Mouse (Mus musculus) cortical plate, adult 2 months (tissue): Measurements from ENCODE around the gene Gpr61. TPM values are rescaled to one million over a fixed set of nuclear protein-coding genes. Genes with fewer than 3 reads are reported as not detected.

Source experiments
- H3K27ac ChIP-seq: fragments of 200-500 bp; 2 replicates; pipeline ENCODE4 v1.5.1; 2012; ENCODE audit warnings: low read length, control low read depth, inconsistent platforms; ENCODE audit not compliant: insufficient read depth
- H3K4me1 ChIP-seq: fragments of 200-500 bp; 2 replicates; pipeline ENCODE4 v1.6.1; 2011; ENCODE audit warnings: low read length; ENCODE audit not compliant: control insufficient read depth, insufficient read depth
- H3K4me3 ChIP-seq: fragments of 200-500 bp; 2 replicates; pipeline ENCODE4 v1.5.1; 2011; ENCODE audit warnings: mild to moderate bottlenecking, low read length, control low read depth; ENCODE audit not compliant: insufficient read depth
- CTCF ChIP-seq: fragments of 200-500 bp; IDR thresholded peaks from 2 replicates; pipeline ENCODE4 v1.5.1; 2011; ENCODE audit warnings: mild to moderate bottlenecking, control low read depth, low read length; ENCODE audit not compliant: insufficient read depth; ENCODE audit errors: extremely low read depth
- POLR2A ChIP-seq: fragments of 200-500 bp; IDR thresholded peaks from 2 replicates; pipeline ENCODE4 v1.6.1; 2011; ENCODE audit warnings: mild to moderate bottlenecking, low read length, control low read depth; ENCODE audit not compliant: insufficient read depth; ENCODE audit errors: extremely low read depth
- polyA plus RNA-seq: library from polyadenylated mRNA; depleted of rRNA; stranded (reverse); fragments of >200 nt; gene quantifications from 2 replicates; pipeline ENCODE4 v1.2.3, GENCODE M21; 2012

The Gpr61 gene
- polyA plus RNA-seq, 1 experiment = 12.3 TPM

GRCm38 (mm10) chr3:108195287-108195686 lies 40.6 kb upstream of the Gpr61 start:
- Histone ChIP-seq H3K27ac (no peak overlapping the region), H3K4me3 (no peak overlapping the region), H3K4me1 (peaks cover 10% of the 10 kb centered on the region)
- no peak for TF ChIP-seq CTCF
- no peak for TF ChIP-seq POLR2A

GRCm38 (mm10) chr3:108193686-108194085 lies 39.0 kb upstream of the Gpr61 start:
- Histone ChIP-seq H3K4me1 (peaks cover 16% of the 10 kb centered on the region), H3K27ac (peak overlapping the region; percentile 27; the same call in 1 of the 2 replicates), H3K4me3 (no peak overlapping the region)
- TF ChIP-seq CTCF (no peak), POLR2A (no peak)

GRCm38 (mm10) chr3:108189897-108190296 lies 35.2 kb upstream of the Gpr61 start:
- TF ChIP-seq CTCF (no peak), POLR2A (no peak)
- no peak overlapping the region for H3K27ac ChIP-seq
- no peak overlapping the region for H3K4me3 ChIP-seq
- H3K4me1 ChIP-seq = peaks cover 20% of the 10 kb centered on the region

DNA sequence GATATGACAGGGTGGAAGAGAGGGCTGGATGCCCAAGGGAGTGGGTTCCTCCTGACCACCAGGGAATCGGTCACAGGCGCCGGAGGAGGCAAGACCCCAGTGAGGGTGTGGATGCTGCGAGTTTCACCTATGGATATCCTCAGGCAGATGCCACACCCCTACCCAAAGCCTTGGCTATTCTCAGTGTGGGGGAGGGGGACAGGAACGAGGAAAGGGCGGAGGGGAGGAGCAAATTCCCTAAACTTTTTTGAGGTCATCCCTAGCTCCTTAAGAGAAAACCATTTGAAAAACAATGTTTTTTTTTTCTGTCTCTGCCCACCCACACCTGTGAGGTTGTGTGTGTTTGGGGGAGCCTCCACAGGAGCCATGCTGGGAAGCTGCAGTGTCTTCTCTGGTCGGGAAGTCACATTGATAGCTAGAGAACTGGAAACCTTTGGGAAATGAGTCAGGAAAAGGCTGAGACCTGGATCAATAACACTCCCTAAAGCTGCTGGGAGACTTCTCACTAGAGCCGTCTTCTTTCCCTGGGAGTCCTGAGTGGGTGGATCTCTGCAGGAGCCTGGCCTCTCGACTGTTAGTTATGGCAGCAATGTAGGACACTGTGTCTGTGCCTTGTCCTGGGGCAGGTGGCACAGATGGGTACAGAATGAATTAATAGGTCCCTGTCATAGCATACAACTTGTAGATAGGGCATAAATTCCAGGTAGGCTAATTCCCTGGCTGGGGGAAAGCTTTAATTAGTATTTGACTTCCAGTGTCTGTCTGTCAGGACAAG lies 34.2 kb upstream of the Gpr61 start:
- TF ChIP-seq POLR2A (no peak), CTCF (no peak)
- Histone ChIP-seq H3K4me1 (peaks cover 19% of the 10 kb centered on the region), H3K27ac (no peak overlapping the region), H3K4me3 (peak overlapping the region; percentile 61; the same call in 1 of the 2 replicates)

DNA sequence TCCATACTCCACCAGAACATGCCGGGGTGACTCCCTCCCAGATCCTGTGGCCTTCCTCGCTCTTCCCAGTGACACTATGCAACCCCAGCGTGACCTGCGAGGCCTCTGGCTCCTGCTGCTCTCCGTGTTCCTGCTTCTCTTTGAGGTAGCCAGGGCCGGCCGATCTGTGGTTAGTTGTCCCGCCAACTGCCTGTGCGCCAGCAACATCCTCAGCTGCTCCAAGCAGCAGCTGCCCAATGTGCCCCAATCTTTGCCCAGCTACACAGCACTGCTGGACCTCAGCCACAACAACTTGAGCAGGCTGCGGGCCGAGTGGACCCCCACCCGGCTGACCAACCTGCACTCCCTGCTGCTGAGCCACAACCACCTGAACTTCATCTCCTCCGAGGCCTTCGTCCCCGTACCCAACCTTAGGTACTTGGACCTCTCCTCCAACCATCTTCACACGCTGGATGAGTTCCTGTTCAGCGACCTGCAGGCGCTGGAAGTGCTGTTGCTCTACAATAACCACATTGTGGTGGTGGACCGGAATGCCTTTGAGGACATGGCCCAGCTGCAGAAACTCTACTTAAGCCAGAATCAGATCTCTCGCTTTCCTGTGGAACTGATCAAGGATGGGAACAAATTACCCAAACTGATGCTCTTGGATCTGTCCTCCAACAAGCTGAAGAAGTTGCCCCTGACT lies 32.6 kb upstream of the Gpr61 start:
- TF ChIP-seq POLR2A (no peak), CTCF (no peak)
- Histone ChIP-seq H3K27ac (no peak overlapping the region), H3K4me1 (peaks cover 16% of the 10 kb centered on the region), H3K4me3 (peak overlapping the region; percentile 61)

DNA sequence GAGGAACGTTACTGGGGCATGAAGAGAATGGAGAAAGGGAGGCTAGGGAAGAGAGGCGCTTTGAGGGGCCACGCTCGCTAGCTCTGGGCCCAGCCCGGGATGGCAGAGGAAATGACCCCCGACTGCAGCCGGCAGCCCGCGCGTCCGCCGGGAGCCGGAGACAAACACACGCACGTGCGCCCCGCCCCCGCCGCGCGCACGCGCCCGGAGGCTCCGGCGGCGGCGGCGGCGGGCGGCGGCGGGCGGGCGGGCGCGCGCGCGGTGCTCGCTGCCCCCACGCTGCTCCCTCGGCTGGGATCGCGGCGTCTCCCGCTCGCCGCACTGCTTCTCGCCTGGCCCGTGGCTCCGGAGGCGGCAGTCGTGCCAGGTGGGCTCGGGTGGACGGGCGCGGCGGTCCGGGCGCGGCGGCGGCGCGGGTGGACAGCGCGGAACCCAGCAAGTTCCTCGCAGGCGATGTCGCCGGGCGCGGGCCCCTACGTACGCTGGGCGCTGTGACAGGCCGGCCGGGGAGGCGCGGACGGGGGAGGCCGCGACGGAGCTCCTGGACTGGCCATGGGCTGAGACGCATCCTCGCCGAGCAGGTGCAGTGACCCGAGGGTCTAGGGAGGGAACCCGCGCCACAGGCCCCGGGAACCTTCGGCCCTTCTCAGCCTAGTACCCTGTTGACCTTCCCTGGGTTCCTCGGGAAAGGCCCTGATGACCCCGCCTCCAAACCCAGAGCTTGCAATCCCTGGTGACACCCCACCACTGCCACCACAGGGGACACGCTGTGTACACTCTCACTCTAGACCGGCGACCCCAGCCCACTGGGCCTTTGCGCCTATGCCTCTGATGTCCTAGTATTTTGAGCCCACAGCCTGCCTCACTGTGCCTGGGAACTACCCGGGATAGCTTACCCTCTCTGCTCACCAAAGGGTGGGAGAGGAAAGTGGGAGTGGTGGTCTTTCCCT lies 31.7 kb upstream of the Gpr61 start, which contains the start of gene Amigo1:
TSS of gene Amigo1 (plus strand) at position 238 of the 950 bp plus-strand sequence.
- H3K27ac ChIP-seq = peak within 1 kb of the TSS; percentile 95
- TF ChIP-seq CTCF = no peak
- no peak for TF ChIP-seq POLR2A
- peaks cover 16% of the 10 kb centered on the region for H3K4me1 ChIP-seq
- H3K4me3 ChIP-seq = peak within 1 kb of the TSS; percentile 61

DNA sequence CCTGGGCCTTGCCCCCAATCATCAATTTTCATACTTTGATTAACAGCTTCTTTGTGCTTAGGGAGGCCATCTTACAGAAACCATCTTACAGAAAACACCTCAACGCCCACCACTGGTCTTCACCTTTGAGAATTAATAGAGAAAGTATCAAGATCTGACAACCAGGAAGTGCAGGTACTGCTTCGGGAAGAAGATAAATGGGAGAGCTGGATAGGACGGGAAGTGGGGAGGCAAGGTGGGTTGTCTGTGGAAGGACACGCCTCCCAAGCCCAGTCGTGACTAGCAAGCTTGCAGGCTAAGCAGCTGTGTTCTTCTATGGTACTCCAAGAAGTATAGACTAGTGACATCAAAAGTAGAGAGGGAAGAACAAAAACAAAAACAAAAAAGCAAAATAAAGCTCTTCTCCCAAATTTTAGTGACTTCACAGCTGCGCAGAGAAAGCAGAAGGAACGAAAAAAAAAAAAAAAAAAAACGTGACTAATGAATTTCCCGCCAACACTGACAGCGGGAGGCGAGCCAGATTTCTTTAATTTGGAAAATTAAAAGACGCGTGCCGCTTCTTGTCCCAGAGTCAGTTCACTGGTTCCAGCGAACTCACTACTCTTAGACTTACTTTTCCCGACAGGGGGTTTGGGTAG lies 30.9 kb upstream of the Gpr61 start:
- peaks cover 16% of the 10 kb centered on the region for H3K4me1 ChIP-seq

DNA sequence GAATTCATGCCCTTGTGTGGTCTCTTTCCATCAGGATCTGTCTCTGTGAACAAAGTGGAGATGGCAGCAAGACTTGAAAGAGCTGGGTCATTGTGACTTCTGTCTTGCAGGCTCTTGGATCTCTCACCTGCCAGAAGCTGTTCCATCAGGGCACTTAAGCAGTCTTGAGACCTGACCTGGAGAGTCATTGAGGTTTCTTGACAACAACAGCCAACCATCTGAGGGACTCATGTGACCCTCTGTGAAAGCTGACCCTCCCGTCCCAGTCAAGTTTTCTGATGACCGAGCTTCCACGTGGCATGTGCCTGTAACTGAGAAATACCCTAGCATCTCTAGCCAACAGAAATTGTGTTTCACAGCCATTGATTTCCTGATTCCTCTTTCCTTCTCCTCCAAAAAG lies 30.1 kb upstream of the Gpr61 start:
- no peak overlapping the region for H3K4me3 ChIP-seq
- no peak overlapping the region for H3K27ac ChIP-seq
- TF ChIP-seq POLR2A = no peak
- TF ChIP-seq CTCF = no peak
- peaks cover 15% of the 10 kb centered on the region for H3K4me1 ChIP-seq

More for the DNA sequence above, 30.9 kb upstream of the Gpr61 start:
- 0 out of 2 replicates have a peak overlapping the region, but pooled peaks have one; percentile 8 for H3K27ac ChIP-seq
- TF ChIP-seq POLR2A (no peak), CTCF (no peak)
- H3K4me3 ChIP-seq = peak overlapping the region; percentile 61
